Mouse (Mus musculus) ovary, postnatal 36 days (tissue): ENCODE data around the gene Rsrp1.
"Not testable (repeated sequence)": the region's sequence is repeated elsewhere in the genome, so short reads cannot be mapped to it uniquely, and the experiment has no call there.

ENCODE experiments used
- DNase-seq: peaks from one replicate; pipeline ENCODE4 v3.0.0; 2022; ENCODE audit warnings: low spot score, mixed read lengths

The Rsrp1 gene

GRCm38 (mm10) chr4:134923258-134924018, at the start of gene Rsrp1:
TSS of gene Rsrp1 (plus strand) at chr4:134923592.
- DNase-seq: peak; percentile 97

DNA sequence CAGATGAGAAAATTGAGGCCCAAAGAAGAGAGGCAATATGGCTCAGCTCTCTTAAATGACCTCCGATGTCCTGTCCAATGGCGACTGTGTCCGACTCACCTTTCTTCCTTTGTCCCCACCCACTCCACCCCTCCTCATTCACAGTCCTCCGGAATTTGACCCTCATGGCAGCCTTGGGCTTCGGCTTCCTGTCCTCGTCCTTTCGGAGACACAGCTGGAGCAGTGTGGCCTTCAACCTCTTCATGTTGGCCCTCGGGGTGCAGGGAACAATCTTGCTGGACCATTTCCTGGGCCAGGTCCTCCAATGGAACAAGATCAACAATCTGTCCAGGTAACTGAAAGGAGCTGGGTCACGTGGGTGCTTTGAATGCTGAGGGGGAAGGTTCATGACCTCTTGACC, 47.2 kb upstream of the Rsrp1 start:
- no peak for DNase-seq

GRCm38 (mm10) chr4:134879410-134879981, 43.9 kb upstream of the Rsrp1 start:
- peak; percentile 74 for DNase-seq

GRCm38 (mm10) chr4:134880041-134880440, 43.4 kb upstream of the Rsrp1 start:
- DNase-seq: no peak

DNA sequence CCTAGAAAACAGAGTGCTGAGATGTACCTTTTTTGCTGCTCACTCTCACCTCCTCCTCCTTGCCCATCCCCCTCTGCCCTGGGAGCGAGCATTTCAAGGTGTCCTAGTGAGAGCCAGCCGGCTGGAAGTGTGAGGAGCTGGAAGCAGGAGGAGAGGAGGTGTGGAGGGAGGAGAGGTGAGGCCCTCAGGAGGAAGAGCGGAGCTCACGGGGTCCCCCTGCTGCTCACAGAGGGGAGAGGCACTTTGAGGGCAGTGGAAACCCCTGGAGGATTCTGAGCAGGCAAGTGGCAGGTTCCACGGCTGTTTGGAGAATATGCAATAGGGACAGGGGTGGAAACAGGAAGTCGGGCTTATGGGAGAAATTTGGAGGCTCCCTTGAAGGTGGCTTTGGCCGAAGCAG, 40.1 kb upstream of the Rsrp1 start:
- peak; percentile 32 for DNase-seq

DNA sequence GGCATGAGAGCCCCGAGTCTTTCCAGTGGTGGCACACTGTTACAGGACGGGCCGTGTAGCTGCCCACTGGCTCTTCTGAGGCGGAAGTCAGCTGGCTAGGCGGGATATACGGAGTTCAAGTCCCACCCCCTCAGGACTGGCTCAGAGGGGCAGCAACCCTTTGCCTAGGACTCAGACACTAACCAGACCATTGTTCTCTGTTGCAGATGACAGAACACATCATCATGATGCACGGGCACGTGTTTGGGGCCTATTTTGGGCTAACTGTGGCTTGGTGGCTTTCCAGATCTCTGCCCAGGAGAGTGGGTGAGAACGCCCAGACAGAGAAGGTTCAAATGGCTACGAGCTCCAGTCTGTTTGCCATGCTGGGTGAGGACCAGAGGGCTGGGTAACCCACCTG, 39.6 kb upstream of the Rsrp1 start:
- DNase-seq: no peak

- DNase-seq: no peak
Measured at GRCm38 (mm10) chr4:134884364-134884763, 39.0 kb upstream of the Rsrp1 start.

- peak; percentile 59 for DNase-seq
Measured at GRCm38 (mm10) chr4:134892096-134892495, 31.3 kb upstream of the Rsrp1 start.

GRCm38 (mm10) chr4:134897256-134897655, 26.1 kb upstream of the Rsrp1 start:
- no peak for DNase-seq

GRCm38 (mm10) chr4:134901126-134901525, 22.3 kb upstream of the Rsrp1 start:
- DNase-seq: no peak

DNA sequence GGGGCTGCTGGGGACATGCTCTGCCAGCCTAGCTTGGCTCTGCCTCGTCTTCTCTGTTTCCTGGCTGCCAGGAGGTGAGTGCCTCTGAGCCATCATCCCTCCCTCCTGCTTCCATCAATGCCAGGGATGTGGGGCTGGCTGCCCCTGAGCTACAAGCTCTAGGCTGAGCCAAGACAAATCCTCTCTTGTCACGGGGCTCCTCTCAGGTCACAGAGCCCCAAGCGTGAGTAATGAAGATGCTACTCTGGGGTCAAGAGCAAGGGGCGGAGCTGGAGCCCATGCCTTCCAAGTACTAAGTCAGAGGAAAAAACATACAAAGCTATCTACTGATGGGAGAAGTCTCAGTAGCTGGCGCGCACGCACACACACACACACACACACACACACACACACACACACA, 20.3 kb upstream of the Rsrp1 start:
- no peak for DNase-seq

- DNase-seq: not testable (repeated sequence)
Measured at GRCm38 (mm10) chr4:134911406-134911805, 12.0 kb upstream of the Rsrp1 start.

DNA sequence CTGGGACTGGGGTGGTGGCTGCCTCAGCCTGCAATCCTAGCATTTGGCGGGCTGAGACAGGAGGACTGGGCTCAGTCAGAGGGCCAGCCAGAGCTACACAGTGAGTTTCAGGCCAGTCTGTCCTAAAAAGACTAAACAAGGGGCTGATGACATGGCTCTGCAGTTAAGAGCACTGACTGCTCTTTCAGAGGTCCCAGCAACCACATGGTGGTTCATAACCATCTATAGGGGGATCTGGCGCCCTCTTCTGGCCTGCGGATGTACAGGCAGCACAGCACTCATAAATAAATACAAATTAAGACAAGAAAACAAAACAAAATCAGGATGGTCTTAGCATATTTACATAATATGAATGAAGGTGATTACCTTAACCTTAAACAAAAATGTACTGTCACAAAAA, 10.0 kb upstream of the Rsrp1 start:
- DNase-seq: peak; percentile 65

- no peak for DNase-seq
Measured at GRCm38 (mm10) chr4:134914122-134914863, 9.1 kb upstream of the Rsrp1 start.

DNA sequence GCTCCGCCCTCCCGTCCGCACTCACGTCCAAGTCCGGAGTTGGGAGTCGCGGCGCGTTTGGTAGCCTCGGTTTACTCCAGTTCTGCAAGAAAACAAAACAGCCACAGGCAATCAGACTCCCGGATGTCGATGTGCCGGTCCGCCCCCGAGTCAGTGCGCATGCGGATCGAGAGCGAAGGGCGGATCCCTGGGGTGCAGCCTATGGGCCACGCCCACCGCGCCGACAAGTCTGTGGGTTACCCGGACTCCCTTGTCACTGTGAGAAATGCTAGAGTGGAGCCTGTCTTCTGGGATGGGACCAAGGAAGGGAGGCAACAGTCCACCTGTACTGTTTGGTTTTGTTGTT, 8.6 kb upstream of the Rsrp1 start, which contains the start of gene Tmem50a:
Tmem50a (minus strand) TSS at position 161 of the 346 bp plus-strand sequence.
- DNase-seq: peak; percentile 93

GRCm38 (mm10) chr4:134915223-134916050, 8.0 kb upstream of the Rsrp1 start:
- DNase-seq: no peak

GRCm38 (mm10) chr4:134917194-134917593, 6.2 kb upstream of the Rsrp1 start:
- no peak for DNase-seq

GRCm38 (mm10) chr4:134918381-134918780, 5.0 kb upstream of the Rsrp1 start:
- DNase-seq: peak; percentile 51

GRCm38 (mm10) chr4:134919733-134920540, 3.5 kb upstream of the Rsrp1 start:
- no peak for DNase-seq

DNA sequence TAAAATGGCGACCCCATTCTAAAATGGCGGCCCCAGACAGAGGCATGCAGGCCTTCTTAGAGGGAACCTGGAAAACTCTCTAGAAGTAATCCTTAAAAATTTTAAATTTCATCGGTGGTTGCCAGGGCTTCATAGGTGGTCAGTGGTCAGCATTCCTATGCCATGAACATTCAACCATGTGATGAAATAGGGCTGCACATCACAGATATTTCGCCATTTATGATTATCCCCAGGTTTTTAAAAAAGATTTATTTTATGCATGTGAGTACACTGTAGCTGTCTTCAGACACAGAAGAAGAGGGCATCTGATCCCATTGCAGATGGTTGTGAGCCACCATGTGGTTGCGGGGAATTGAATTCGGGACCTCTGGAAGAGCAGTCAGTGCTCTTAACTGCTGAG, 2.8 kb upstream of the Rsrp1 start:
- no peak for DNase-seq

- DNase-seq: no peak
Measured at GRCm38 (mm10) chr4:134921703-134922102, 1.7 kb upstream of the Rsrp1 start.
